Mouse (Mus musculus): ENCODE measurements at regions not wholly inside any gene's neighbourhood (a gene's known extent, or its start where the extent isn't known, plus 50 kb on each side); places are given as distances from the start of the nearest gene placed in this dataset.
A peak's percentile ranks its signal among the peaks of the same experiment; 100 is the strongest.

- TF ChIP-seq CTCF (IDR thresholded peaks at IDR 0.05; ENCODE audit: low read depth, low read length) (no peak), POLR2A (IDR thresholded peaks at IDR 0.05; ENCODE audit: extremely low read depth, insufficient read depth, low read length) (no peak)
- no peaks in the 10 kb centered on the region for H3K4me1 ChIP-seq (ENCODE audit: control insufficient read depth, insufficient read depth, low read length)
- H3K79me2 ChIP-seq (ENCODE audit: control insufficient read depth, insufficient read depth, low read length), result no peaks in the 10 kb centered on the region
- no peak overlapping the region for H3K27ac ChIP-seq (replicated peaks; ENCODE audit: insufficient read depth, low read depth, low read length)
- H3K36me3 ChIP-seq (ENCODE audit: control insufficient read depth, insufficient read depth, low read length), result no peaks in the 10 kb centered on the region
- H3K4me3 ChIP-seq (ENCODE audit: insufficient read depth, low read depth, low read length), result no peak overlapping the region
- DNase-seq (ENCODE audit: extremely low read depth, low read depth, low spot score), result peak; percentile 3
- no peaks in the 10 kb centered on the region for H3K27me3 ChIP-seq (ENCODE audit: control insufficient read depth, insufficient read depth, low read length)
- 56% methylated on average over 2 of the region's 2 CpGs for WGBS
- H3K9ac ChIP-seq (ENCODE audit: low read depth, low read length), result no peak overlapping the region
These were observed 421.5 kb downstream of the Frk start for GRCm38 (mm10) chr10:34904692-34905091.

- H3K9ac ChIP-seq (ENCODE audit: low read depth, low read length), result no peak overlapping the region
- WGBS, result 80% methylated on average over 2 of the region's 2 CpGs
- no peak for DNase-seq (ENCODE audit: extremely low read depth, low read depth, low spot score)
- H3K27ac ChIP-seq (replicated peaks; ENCODE audit: insufficient read depth, low read depth, low read length), result no peak overlapping the region
- H3K36me3 ChIP-seq (ENCODE audit: control insufficient read depth, insufficient read depth, low read length), result no peaks in the 10 kb centered on the region
- H3K79me2 ChIP-seq (ENCODE audit: control insufficient read depth, insufficient read depth, low read length), result no peaks in the 10 kb centered on the region
- no peaks in the 10 kb centered on the region for H3K4me1 ChIP-seq (ENCODE audit: control insufficient read depth, insufficient read depth, low read length)
- no peaks in the 10 kb centered on the region for H3K27me3 ChIP-seq (ENCODE audit: control insufficient read depth, insufficient read depth, low read length)
- H3K4me3 ChIP-seq (ENCODE audit: insufficient read depth, low read depth, low read length), result no peak overlapping the region
- TF ChIP-seq CTCF (IDR thresholded peaks at IDR 0.05; ENCODE audit: low read depth, low read length) (no peak), POLR2A (IDR thresholded peaks at IDR 0.05; ENCODE audit: extremely low read depth, insufficient read depth, low read length) (no peak)
These were observed 429.0 kb downstream of the Frk start for GRCm38 (mm10) chr10:34912153-34912723.
